Mouse (Mus musculus) gastrocnemius, postnatal 4 days (tissue): ENCODE data around the gene Wdr66. TPM values are rescaled to one million over a fixed set of nuclear protein-coding genes. Genes with fewer than 3 reads are reported as not detected.

ENCODE experiments used
- DNase-seq, 2 experiments: peaks; one replicate each; pipeline ENCODE4 v3.0.0; 2021 to 2022; ENCODE audit warnings: low spot score in 2 of 2, mixed read lengths in 2 of 2
- total RNA-seq, 2 experiments: library from RNA; stranded (reverse); gene quantifications; 2 replicates each; pipeline ENCODE4 v1.2.3; 2021

The Wdr66 gene
- total RNA-seq, 2 experiments from 2014 or later = 2.4 to 4.2 TPM

DNA sequence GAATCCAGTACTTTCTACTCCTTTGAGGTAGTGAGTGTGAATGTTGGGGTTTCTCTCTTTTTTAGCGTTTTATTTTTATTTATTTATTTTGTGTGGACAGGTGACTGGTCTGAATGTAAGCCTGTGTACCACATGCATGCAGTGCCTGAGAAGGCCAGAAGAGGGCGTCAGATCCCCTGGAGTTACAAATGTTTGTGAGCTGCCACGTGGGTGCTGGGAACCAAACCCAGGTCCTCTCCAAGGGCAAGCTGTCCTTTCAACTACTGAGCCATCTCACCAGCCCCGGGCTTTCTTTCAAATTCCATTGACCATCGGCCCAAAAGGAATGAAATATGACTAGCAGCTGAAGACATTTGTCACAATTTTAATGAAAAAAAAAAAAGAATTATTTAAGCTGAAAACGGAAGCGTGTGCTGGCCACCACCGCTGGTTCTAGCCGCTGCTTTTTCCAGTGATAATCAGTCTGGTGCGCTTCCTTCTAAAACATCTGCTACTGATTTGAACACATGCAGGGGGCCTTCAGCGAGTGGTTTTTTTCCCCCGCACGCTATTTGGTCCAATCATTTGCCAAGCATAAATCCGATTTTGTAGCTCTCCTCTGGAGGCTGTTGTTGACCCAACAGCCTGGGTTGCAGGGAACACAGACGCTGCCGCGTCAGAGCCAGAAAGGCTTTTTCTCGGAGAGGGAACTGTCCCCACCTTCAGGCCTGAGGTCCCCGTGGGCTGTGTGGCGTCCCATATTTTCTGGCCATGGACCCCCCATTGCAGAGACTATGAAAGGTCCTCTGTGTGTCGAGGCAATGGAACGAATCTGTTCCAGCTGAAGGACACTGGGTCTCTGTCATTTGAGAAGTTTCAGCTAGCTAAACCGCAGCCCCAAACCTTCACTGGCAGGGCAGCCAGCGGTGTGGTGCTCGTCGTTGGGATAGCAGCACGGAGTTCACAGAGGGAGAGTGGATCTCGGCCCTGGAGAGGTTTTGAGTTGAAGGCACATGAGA lies 16.9 kb downstream of the Wdr66 start:
- DNase-seq = no peak

GRCm38 (mm10) chr5:123270917-123271316 lies 19.0 kb downstream of the Wdr66 start:
- DNase-seq = no peak

- DNase-seq = no peak
Measured at GRCm38 (mm10) chr5:123272927-123273326, 21.0 kb downstream of the Wdr66 start.

DNA sequence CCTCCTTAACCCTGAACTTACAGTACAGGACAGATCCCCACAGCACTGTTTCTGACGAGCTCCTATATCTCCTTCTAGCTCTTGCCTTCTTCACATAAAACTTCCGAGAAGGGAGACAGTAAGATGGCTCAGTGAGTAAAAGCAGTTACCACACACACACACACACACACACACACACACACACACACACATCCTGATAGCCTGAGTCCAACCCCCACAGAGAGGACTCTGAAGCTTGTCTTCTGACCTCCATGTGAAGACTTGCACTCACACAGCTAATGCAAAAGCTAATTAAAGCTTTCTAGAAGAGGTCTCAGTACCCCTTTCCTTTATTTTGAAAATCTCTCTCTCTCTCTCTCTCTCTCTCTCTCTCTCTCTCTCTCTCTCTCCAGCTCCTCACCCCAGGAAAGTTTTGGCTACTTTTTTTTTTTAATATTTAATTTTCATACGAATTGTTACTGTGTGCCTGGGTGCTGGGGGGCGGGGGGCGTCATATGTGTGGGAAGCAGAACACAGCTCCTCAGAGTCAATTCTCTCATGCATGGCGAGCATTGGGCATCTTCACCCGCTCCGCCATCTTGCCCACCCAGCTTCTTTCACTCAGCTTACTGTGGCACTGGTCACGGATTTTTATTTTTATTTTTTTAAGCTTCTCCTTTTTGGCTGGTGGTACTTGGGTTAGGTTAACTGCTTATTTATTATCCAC lies 24.9 kb downstream of the Wdr66 start:
- DNase-seq = no peak

DNA sequence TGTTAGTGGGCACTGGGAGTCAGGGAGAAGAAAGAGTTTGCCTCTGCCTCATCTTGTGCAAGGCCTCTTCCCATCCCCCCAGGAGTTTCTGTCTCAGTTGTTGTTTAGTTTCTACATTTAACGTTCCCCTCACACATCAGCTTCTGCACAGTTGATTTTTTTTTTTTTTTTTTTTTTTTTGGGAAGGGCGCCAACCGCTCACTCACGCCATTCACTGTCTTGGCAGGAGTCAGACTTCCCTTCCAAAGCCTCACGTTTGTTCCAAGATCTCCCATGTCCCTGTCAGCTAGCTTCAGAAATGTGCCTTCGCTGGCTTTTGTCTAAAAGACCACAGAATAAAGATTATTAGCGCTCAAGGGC lies 25.4 kb downstream of the Wdr66 start:
- DNase-seq = no peak

- DNase-seq = no peak
Measured at GRCm38 (mm10) chr5:123277704-123278103, 25.8 kb downstream of the Wdr66 start.

GRCm38 (mm10) chr5:123279248-123279647 lies 27.3 kb downstream of the Wdr66 start:
- DNase-seq = no peak

GRCm38 (mm10) chr5:123281336-123282136 lies 29.6 kb downstream of the Wdr66 start:
- no peak for DNase-seq

DNA sequence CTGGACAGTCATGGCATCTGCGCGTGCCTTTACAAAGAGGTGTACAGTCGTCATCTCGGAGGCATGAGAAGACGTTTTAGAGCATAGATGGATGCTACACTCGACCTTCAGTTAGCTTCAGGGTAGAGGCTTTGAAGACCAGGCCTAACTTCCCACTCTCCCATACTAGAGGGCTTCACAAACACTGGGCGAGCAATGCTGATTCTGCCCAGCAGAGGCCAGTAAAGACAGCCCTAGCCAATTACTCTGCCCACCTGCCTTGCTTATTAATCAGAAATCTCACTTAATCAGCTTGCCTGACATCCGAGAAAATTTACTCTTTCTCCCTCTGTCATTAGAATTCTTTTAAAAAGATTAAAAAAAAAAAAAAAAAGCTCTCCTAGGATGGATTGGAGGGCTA lies 33.3 kb downstream of the Wdr66 start:
- peak in 1 of 2 experiments; percentile 33 for DNase-seq

GRCm38 (mm10) chr5:123288079-123288478 lies 36.2 kb downstream of the Wdr66 start:
- DNase-seq = no peak

DNA sequence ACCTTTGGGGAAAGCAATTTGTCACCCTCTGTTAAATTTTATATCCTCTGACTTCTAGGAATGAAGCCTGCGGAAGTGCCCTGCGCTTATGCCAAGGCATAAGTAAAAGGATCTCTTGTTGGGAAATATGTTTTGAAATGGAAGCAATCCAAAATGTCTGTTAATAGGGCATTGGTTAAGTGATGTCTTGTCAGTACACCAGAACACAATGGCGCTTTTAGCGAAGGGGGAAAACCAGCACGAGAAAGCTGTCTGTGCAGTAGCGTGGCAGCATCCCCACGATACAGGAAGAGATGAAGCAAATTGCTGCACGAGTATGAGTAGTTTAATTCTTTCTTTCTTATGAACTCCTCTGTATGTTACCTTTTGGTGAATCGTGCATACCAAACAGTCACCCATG lies 42.8 kb downstream of the Wdr66 start:
- DNase-seq = no peak

- DNase-seq = no peak
Measured at GRCm38 (mm10) chr5:123296224-123296806, 44.4 kb downstream of the Wdr66 start.

DNA sequence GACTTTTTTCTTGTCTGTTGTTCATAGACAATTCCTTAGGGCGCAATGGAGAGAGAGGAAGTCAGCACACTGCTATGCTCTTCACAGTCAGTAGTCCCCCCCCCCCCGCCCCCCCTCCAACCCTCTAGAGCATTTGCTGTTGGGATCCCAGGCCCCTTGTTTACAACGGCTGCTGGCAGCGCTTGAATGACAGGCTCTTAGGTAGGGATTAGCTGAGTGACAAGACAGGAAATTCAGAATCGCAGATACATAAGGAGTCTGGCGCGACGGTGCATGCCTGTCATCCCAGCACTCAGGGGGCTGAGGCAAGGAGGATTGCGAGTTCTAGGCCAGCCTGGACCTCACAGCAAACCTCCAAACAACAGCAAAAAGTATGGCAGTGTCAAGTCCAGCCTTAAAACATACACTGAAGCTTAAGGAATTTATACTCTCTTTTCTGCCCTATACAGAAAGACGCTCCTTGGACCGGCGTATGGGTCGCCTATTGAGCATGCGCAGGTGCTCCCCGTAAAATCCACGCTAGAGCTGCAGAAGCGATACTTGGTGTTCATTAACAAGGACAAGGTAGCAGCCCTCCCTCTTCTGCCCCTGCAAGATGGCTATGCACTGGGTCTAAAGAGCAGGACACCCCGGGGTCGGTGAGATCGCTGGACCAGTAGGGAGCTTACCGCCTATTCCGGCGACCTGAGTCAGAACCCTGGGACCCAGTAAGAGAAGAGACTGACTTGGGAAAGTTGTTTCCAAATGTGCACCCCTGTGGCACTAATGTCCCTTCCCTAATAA lies 45.3 kb downstream of the Wdr66 start:
- no peak for DNase-seq

GRCm38 (mm10) chr5:123297830-123298229 lies 45.9 kb downstream of the Wdr66 start:
- no peak for DNase-seq

- no peak for DNase-seq
Measured at GRCm38 (mm10) chr5:123298526-123298925, 46.6 kb downstream of the Wdr66 start.

DNA sequence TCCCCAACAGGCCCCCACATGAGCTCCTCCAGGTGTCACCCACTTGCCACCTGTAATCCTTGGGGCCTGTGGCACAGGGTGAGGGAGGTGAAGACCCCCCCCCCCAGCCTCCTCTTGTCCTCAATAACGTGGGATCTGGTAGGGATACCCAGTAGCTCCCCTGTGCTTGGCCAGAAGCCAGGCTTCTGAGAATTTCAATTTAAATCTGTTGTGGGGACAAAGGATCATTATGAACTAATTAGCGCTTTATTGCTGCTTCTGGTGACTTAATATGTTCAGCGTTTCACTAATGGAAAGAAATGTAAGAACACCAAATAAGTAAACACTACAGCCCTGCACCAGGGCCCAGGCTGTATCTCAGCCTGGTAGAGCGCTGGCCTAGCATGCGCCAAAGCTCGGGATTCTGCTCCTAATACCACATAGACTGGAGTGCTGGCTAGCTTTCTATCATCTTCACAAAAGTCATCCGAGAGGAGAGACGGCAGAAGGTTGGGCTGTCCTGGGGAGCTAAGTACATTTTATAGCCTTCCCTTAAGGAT lies 48.7 kb downstream of the Wdr66 start:
- no peak for DNase-seq

DNA sequence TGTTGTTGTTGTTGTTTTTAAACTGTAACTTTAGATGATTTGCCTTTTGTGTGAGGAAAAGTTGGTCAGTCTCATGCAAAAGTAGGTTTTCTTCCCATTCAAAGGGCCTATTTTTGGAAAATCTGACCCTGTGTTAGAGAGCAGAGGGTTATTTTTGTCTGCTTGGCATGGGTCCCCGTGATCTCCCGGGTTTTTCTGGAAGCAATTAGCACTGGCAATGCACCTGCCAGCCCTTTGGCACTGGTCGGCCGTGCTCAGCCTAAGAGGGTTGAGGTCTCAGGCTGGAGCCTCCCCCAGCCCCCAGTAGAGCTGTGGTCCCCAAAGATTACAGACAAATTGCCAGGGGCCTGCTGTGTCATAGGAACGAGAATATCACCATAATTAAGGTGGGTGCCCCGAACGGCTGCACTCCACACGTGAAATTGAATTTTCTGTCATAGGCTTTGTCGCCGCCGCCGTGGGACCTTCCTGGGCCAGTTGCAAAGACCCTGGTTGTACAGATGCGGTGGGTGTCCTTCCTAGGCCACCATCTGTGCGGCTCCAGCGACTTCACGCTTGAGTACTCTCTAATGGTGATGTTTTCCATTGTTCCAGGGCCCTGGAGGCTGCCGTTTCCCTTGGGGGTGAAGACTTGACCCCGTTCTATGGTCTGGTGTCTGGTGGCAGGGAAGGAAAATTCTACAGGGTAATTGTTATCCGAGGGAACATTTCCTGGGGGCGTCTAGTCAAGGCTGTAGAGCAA lies 50.0 kb downstream of the Wdr66 start:
- DNase-seq = peak in 1 of 2 experiments; percentile 14

DNA sequence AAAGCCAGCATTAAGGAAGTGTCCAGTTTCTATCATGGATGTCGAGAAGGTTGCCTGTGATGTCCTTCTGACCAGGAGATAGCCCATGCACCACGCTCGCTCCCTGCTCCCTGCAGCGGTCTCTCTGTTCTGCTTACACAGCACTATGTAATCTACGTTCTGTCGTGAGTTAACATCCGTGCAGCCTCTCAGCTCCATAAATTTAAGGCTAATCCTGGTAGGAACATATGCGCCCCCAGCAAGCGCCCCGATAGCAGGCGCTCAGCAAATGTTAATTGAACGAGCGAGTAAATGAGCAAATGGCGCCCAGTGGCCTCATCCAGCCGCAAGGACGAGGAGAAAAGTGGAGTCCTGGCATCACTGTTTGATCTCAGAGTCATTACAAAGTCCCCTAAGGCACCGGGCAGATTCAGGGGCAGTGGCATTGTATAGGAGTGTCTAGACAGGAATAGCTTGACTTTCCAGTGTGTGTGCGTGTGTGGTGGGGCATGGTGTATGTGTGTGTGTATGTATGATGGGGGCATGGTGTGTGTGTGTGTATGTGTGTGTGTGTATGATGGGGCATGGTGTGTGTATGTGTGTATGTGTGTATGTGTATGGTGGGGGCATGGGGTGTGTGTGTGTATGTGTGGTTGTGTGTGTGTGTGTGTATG lies 55.9 kb downstream of the Wdr66 start:
- no peak for DNase-seq

GRCm38 (mm10) chr5:123309816-123310215 lies 57.9 kb downstream of the Wdr66 start:
- no peak for DNase-seq
